Mouse (Mus musculus): ENCODE measurements at regions not wholly inside any gene's neighbourhood (a gene's known extent, or its start where the extent isn't known, plus 50 kb on each side); places are given as distances from the start of the nearest gene placed in this dataset.

DNA sequence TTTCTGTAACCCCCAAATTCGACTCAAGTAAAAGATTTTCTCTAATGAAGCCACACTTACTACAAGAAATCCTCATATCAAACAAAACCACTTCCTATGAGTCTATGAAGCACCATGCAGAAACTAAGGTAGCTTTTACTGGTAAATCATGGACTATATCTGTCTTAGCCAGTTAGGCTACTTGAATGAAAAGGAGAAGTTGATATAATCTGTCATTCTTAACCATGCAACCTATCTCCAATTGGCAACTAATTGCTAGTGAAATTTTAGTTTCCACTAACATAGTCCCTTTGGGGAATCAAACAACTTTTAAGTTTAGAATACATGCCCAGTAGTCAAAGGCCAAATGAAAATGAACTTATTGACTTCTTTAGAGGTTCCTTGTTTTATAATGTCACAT, 473.4 kb upstream of the Tgif2lx2 start:
- no peak for DNase-seq (ENCODE audit: low spot score in 2 of 2)

DNA sequence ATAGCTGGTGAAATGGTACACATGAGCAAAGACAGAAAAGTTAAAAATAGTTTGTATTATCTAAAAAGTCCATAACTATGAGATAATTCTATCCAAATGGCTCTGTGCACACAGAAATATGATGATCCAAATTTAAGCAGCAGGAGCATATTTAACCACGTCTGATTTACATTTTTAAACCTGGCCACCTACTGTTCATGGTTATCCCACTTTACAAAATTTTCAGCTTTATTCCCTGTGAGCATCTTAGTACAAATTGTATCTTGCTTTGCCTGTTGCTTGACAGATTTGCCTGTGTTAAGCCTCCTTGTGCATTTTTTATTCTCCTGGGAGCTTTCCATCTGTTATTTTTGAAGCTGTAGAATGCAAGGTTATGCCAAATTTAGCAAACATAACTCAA, 471.2 kb upstream of the Tgif2lx2 start:
- DNase-seq (ENCODE audit: low spot score in 2 of 2): peak in 1 of 2 experiments; percentile 11

DNA sequence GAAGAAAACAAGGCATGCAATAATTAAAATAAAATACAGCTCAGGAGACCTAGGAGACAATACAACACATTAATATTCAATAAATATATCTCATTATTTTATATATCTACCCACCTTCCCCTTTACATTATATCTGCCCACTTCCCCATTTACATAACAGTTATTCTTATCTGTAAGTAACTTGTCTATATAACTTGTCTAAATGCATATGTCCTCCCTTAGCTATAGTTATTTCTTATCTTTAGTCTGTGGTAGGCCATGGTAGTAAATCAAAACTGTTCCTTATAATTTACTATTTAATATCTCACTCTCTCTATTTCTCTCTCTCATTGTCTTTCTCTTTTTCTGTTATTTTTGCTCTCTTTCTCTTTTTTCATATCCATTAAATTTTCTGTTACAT, 437.1 kb upstream of the Tgif2lx2 start:
- no peak for DNase-seq (ENCODE audit: low spot score in 2 of 2)

All from frontal cortex, postnatal 36 days (tissue).